Mouse (Mus musculus) MN1 (cell line): ENCODE results near the gene Clasp1.

Experiments used
- DNase-seq: peaks from one replicate; pipeline ENCODE4 v3.0.0-alpha.2; 2016; ENCODE audit warnings: low spot score

Clasp1 gene

GRCm38 (mm10) chr1:118660880-118661465 is 272.1 kb downstream of the Clasp1 start:
- DNase-seq: no peak
